Mouse (Mus musculus) lung, embryonic 16.5 days (tissue): ENCODE data around the gene Slc9b2. TPM values are rescaled to one million over a fixed set of nuclear protein-coding genes. Genes with fewer than 3 reads are reported as not detected.

ENCODE experiments used
- ATAC-seq: fragments of 200-750 bp; cut with Nextera tagmentation; 2 replicates; pipeline ENCODE4 v1.8.0; 2017; ENCODE audit warnings: low read depth, mild to moderate bottlenecking, moderate library complexity
- H3K27ac ChIP-seq: fragments of 300-500 bp; sonication (generic); 2 replicates; pipeline ENCODE4 v1.5.1; 2014; ENCODE audit warnings: mild to moderate bottlenecking, control low read depth, low read length
- H3K27me3 ChIP-seq: fragments of 300-500 bp; sonication (generic); 2 replicates; pipeline ENCODE4 v1.6.1; 2014; ENCODE audit warnings: low read depth, low read length, mixed read lengths; ENCODE audit not compliant: control insufficient read depth, insufficient read depth
- H3K36me3 ChIP-seq: fragments of 300-500 bp; sonication (generic); 2 replicates; pipeline ENCODE4 v1.6.1; 2014; ENCODE audit warnings: low read length; ENCODE audit not compliant: control insufficient read depth, insufficient read depth
- H3K4me1 ChIP-seq: fragments of 300-500 bp; sonication (generic); replicated peaks from 2 replicates; pipeline ENCODE4 v1.6.1; 2014; ENCODE audit warnings: low read length, mixed read lengths; ENCODE audit not compliant: control insufficient read depth, insufficient read depth
- H3K4me2 ChIP-seq: fragments of 300-500 bp; sonication (generic); 2 replicates; pipeline ENCODE4 v1.6.1; 2014; ENCODE audit warnings: low read depth, low read length, control low read depth
- H3K4me3 ChIP-seq: fragments of 300-500 bp; sonication (generic); 2 replicates; pipeline ENCODE4 v1.5.1; 2014; ENCODE audit warnings: mild to moderate bottlenecking, low read length, control low read depth
- H3K9ac ChIP-seq: fragments of 300-500 bp; sonication (generic); 2 replicates; pipeline ENCODE4 v1.6.1; 2014; ENCODE audit warnings: low read length, control low read depth
- H3K9me3 ChIP-seq: fragments of 300-500 bp; sonication (generic); 2 replicates; pipeline ENCODE4 v1.6.1; 2016; ENCODE audit warnings: low read length; ENCODE audit not compliant: control insufficient read depth
- WGBS: fragments of 180-500 bp; shearing (Covaris S2); extraction: QIAGEN DNeasy Blood & Tissue Kit; methylation state at CpG from one replicate; pipeline ENCODE4 v1.1.7; 2014; 5-methylcytosine and 5-hydroxymethylcytosine counted together
- polyA plus RNA-seq: library from polyadenylated mRNA; unstranded; fragments of >200 nt; fragmentation: Nextera tagmentation; extraction: Ambion mirVana; gene quantifications from 2 replicates; pipeline ENCODE4 v1.2.1, GENCODE M21; 2015

Gene Slc9b2
- polyA plus RNA-seq, 1 experiment from 2014 or later, result 1.8 TPM

GRCm38 (mm10) chr3:135327176-135327575, 19.7 kb downstream of the Slc9b2 start:
- Histone ChIP-seq H3K27me3 (no peaks in the 10 kb centered on the region), H3K27ac (no peak overlapping the region), H3K4me2 (no peak overlapping the region), H3K4me3 (no peak overlapping the region), H3K9ac (no peak overlapping the region), H3K9me3 (no peaks in the 10 kb centered on the region), H3K4me1 (no peaks in the 10 kb centered on the region), H3K36me3 (no peaks in the 10 kb centered on the region)
- no peak for ATAC-seq
- 65% methylated on average over 6 of the region's 6 CpGs for WGBS

GRCm38 (mm10) chr3:135327601-135328000, 20.1 kb downstream of the Slc9b2 start:
- Histone ChIP-seq H3K9me3 (no peaks in the 10 kb centered on the region), H3K9ac (no peak overlapping the region), H3K4me1 (no peaks in the 10 kb centered on the region), H3K4me2 (no peak overlapping the region), H3K27me3 (no peaks in the 10 kb centered on the region), H3K36me3 (no peaks in the 10 kb centered on the region), H3K27ac (no peak overlapping the region), H3K4me3 (no peak overlapping the region)
- ATAC-seq, result no peak
- WGBS, result 58% methylated on average over 2 of the region's 2 CpGs

DNA sequence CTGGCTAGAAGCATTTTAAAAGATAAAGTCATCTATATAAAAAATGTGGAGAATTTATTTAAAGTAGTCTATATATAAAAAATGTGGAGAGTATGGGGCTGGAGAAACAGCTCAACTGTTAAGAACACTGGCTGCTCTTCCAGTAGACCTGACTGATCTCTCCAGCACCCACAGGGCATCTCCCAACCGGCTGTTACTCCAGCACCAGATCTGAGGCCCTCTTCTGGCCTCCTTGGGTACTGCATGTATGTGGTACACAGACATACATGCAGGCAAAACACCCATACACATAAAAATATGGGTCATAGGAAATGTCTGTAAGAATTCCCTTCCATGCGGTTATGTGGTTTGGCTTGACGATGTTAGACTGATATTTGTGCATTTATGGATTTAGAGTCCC, 21.1 kb downstream of the Slc9b2 start:
- Histone ChIP-seq H3K9ac (no peak overlapping the region), H3K27me3 (no peaks in the 10 kb centered on the region), H3K36me3 (no peaks in the 10 kb centered on the region), H3K4me1 (no peaks in the 10 kb centered on the region), H3K4me2 (no peak overlapping the region), H3K27ac (no peak overlapping the region), H3K9me3 (no peaks in the 10 kb centered on the region), H3K4me3 (no peak overlapping the region)
- ATAC-seq, result no peak
- WGBS, result 54% methylated on average over 3 of the region's 3 CpGs

DNA sequence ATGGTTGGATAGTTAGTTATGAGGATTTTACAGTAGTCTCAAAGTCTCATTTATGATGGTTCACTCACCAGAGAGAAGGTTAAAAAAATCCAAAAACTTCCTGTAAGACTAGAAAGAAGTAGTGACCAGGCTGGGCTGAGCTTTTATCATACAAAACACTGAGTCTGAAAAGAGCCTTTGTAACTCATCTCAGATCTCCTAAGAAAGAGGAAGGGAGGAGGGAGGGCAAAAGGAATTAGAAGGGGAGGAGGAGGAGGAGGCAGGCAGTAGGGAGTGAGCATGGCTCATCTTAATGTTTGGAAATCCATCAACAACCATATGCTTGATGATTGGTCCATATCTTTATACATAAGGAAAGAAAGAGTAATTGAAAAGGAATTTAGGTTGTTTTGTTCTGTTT, 25.2 kb downstream of the Slc9b2 start:
- Histone ChIP-seq H3K9me3 (no peaks in the 10 kb centered on the region), H3K36me3 (no peaks in the 10 kb centered on the region), H3K27me3 (no peaks in the 10 kb centered on the region), H3K4me2 (no peak overlapping the region), H3K9ac (no peak overlapping the region), H3K4me3 (no peak overlapping the region), H3K27ac (no peak overlapping the region), H3K4me1 (no peaks in the 10 kb centered on the region)
- ATAC-seq, result no peak

- WGBS, result 34% methylated on average over 4 of the region's 4 CpGs
Measured at GRCm38 (mm10) chr3:135333763-135334162, 26.3 kb downstream of the Slc9b2 start.

DNA sequence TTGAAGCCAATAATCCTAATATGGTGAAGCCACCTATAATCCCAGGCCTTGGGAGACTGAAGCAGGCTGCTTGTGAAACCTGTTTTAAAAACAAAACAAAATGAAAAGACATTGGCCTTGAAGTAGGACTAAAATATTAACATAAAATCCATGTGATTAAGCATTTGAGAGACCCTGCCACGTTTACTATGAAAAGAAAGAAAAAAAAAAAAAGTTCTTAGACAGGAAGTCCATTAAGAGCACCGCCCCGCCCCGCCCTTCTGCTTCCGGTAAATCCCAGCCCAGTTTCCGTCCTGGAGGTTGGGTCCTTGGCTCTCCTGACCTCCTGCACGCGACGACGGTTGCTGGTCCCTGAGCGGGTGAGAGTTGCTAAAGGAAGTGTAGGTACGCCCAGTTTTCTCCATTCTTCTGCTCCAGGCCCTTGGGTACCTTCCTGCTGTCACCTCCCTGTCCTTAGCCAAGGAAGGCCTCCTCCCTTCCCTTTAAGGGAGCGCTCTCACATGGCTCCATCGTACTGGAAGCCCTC, 40.3 kb downstream of the Slc9b2 start, which contains the start of gene Slc9b1:
Gene Slc9b1 (plus strand): TSS at position 291 of the 526 bp plus-strand sequence.
- H3K36me3 ChIP-seq, result no peaks in the 10 kb centered on the region
- H3K4me1 ChIP-seq, result no peaks in the 10 kb centered on the region
- H3K27me3 ChIP-seq, result no peaks in the 10 kb centered on the region
- no peak within 1 kb of the TSS for H3K27ac ChIP-seq
- WGBS, result 64% methylated on average over 14 of the region's 14 CpGs
- H3K9me3 ChIP-seq, result no peaks in the 10 kb centered on the region
- no peak within 1 kb of the TSS for H3K4me3 ChIP-seq
- H3K4me2 ChIP-seq, result no peak within 1 kb of the TSS
- no peak for ATAC-seq
- H3K9ac ChIP-seq, result no peak within 1 kb of the TSS

More at GRCm38 (mm10) chr3:135333763-135334162, 26.3 kb downstream of the Slc9b2 start:
- H3K27ac ChIP-seq, result no peak overlapping the region
- H3K4me1 ChIP-seq, result no peaks in the 10 kb centered on the region
- ATAC-seq, result no peak
- H3K9ac ChIP-seq, result no peak overlapping the region
- H3K4me2 ChIP-seq, result no peak overlapping the region
- no peak overlapping the region for H3K4me3 ChIP-seq
- H3K9me3 ChIP-seq, result no peaks in the 10 kb centered on the region
- no peaks in the 10 kb centered on the region for H3K27me3 ChIP-seq
- no peaks in the 10 kb centered on the region for H3K36me3 ChIP-seq

DNA sequence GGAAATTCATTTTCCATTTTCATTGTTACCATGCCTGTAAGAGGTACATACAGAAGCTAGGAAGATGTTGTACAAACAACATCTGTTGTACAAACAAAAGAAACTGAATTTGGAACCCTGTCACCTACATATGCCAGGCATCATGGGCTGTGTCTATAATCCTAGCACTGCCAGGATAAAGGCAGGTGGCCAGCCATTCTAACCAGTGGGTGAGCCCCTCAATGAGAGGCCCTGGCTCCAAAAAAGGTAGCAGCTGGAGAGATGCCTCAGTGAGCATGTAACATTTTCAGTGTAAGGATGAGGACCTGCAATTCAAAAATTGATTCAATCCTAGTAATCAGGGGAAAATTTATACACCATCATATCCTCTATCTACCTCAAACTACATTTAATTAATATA, 41.5 kb downstream of the Slc9b2 start:
- H3K9ac ChIP-seq, result no peak overlapping the region
- no peak for ATAC-seq
- no peaks in the 10 kb centered on the region for H3K4me1 ChIP-seq
- no peak overlapping the region for H3K27ac ChIP-seq
- H3K36me3 ChIP-seq, result no peaks in the 10 kb centered on the region
- no peak overlapping the region for H3K4me3 ChIP-seq
- H3K9me3 ChIP-seq, result no peaks in the 10 kb centered on the region
- no peak overlapping the region for H3K4me2 ChIP-seq
- no peaks in the 10 kb centered on the region for H3K27me3 ChIP-seq

DNA sequence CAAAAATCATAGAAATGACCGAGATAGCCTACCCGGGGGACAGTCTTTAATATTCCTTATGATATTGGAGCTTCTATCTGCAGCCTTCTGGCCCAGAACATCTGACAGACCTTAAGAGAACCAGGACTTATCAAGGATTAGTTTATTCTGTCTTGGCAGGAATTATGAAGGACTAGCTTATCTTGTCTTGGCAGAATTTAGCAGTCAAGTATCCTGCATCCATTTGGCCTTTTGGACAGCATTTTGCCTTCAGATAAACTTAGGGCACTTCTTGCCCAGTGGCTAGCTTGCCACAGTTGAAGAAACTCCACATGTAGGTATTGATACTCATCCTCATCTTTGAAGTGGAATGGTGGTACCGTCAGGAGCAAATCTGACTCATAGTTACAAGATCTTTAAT, 44.4 kb downstream of the Slc9b2 start:
- Histone ChIP-seq H3K27me3 (no peaks in the 10 kb centered on the region), H3K9me3 (no peaks in the 10 kb centered on the region), H3K9ac (no peak overlapping the region), H3K36me3 (no peaks in the 10 kb centered on the region), H3K27ac (no peak overlapping the region), H3K4me2 (no peak overlapping the region), H3K4me1 (no peaks in the 10 kb centered on the region), H3K4me3 (no peak overlapping the region)
- WGBS, result 88% methylated on average over 3 of the region's 3 CpGs
- ATAC-seq, result no peak

GRCm38 (mm10) chr3:135357394-135357793, 49.9 kb downstream of the Slc9b2 start:
- ATAC-seq, result no peak
- Histone ChIP-seq H3K4me3 (no peak overlapping the region), H3K27ac (no peak overlapping the region), H3K4me1 (no peaks in the 10 kb centered on the region), H3K9ac (no peak overlapping the region), H3K4me2 (no peak overlapping the region), H3K9me3 (no peaks in the 10 kb centered on the region), H3K27me3 (no peaks in the 10 kb centered on the region), H3K36me3 (no peaks in the 10 kb centered on the region)
- WGBS, result 86% methylated on average over 4 of the region's 4 CpGs

DNA sequence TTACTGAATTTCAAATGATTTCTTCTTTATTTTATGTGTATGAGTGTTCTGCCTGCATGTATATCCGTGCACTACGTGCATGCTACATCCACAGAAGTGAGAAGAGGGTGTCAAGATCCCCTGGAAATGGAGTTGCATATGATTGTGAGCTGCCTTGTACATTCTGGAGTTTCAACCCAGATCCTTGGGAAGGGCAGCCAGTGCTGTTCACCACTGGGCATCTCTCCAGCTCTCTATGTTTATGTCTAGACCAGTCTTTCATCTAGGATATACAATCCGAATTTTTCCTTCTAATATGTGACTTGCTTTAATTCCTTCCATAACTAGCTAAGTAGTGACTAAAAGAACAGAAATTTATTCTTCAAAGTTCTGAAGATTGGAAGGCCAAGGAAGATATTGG, 68.3 kb downstream of the Slc9b2 start:
- H3K27ac ChIP-seq, result peak overlapping the region; percentile 27; the same call in 1 of the 2 replicates
- no peaks in the 10 kb centered on the region for H3K9me3 ChIP-seq
- no peak overlapping the region for H3K4me2 ChIP-seq
- no peak overlapping the region for H3K9ac ChIP-seq
- H3K27me3 ChIP-seq, result no peaks in the 10 kb centered on the region
- no peak overlapping the region for H3K4me3 ChIP-seq
- no peaks in the 10 kb centered on the region for H3K36me3 ChIP-seq
- ATAC-seq, result no peak
- no peaks in the 10 kb centered on the region for H3K4me1 ChIP-seq
- 51% methylated on average over 3 of the region's 3 CpGs for WGBS
